Mouse (Mus musculus): ENCODE measurements around the gene Ddc. TPM values are rescaled to one million over a fixed set of nuclear protein-coding genes. Genes with fewer than 3 reads are reported as not detected.

The Ddc gene
- 1 to 10 TPM; 4.5 to 5.2 TPM for total RNA-seq (2021)

GRCm38 (mm10) chr11:11897645-11898357, at the start of gene Ddc:
Gene Ddc (minus strand): TSS chr11:11898144.
- DNase-seq (ENCODE audit: extremely low spot score in 1 of 2, low spot score in 2 of 2), result no peak
- intact Hi-C loops (cut with DNase I), result no loop called here

GRCm38 (mm10) chr11:11945766-11946165, 47.8 kb upstream of the Ddc start:
- DNase-seq (ENCODE audit: extremely low spot score in 1 of 2, low spot score in 2 of 2), result no peak
- intact Hi-C loops (cut with DNase I), result no loop called here

DNA sequence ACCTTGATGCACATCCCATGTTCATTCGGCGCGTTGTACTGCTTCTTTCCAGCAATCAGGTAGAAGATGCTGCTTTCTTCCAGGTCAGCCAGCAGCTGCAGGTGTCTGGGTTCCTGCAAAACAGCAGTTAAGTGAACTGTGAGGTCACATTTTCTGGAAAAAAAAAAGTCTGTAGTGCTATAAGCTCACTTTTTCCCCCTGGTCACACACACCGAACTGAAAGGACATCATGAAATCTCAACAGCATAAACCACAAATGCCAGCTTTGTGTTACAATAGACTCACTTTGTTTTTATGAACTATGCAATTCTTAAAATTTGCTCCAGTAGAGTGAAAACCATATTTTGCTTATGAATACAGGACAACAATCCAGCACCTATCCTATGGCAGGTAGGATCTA, 46.9 kb upstream of the Ddc start:
- intact Hi-C loops (cut with DNase I), result no loop called here
- no peak for DNase-seq (ENCODE audit: extremely low spot score in 1 of 2, low spot score in 2 of 2)

- intact Hi-C loops (cut with DNase I), result no loop called here
- DNase-seq (ENCODE audit: extremely low spot score in 1 of 2, low spot score in 2 of 2), result no peak
Measured at GRCm38 (mm10) chr11:11944082-11944349, 46.1 kb upstream of the Ddc start.

DNA sequence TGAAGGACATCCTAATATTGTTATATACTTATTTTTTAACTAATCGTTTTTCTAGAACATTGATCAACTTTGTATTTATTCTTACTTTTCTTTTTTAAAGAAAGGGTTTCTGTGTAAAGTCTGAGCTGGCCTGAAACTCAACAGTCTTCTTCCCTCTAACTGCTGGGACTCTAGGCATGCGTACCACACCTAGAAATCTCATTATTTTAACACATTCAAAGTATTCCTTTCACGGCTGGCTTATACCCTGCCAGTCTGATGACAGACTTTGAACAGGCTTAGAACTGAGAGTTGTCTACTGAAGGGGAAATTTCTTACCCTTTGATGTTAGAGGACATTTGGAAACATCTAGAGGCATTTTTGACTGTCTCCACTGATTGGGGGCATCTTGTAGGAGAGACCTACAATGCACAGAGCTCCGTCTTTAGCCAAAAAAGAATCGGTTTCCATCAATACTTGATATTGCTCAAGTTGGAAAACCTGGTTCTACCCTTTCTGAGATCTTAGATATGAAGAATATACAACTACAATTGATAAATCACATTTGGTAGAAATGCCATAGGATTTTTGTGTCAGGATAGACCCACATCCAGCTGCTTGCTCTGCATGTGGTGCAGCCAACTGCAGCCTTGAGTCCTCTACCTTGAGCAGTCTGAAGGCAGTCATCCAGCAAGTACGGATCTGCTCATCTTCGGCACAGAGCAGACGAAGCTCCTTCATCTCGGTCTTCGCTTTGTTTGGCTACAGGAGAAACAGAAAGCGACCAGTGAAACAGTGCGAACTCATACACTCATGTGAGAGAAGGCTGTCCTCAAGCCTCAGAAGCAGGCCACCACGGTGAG, 45.5 kb upstream of the Ddc start:
- DNase-seq (ENCODE audit: extremely low spot score in 1 of 2, low spot score in 2 of 2), result no peak
- intact Hi-C loops (cut with DNase I), result no loop called here

- no peak for DNase-seq (ENCODE audit: extremely low spot score in 1 of 2, low spot score in 2 of 2)
- intact Hi-C loops (cut with DNase I), result no loop called here
Measured at GRCm38 (mm10) chr11:11942320-11943217, 44.6 kb upstream of the Ddc start.

DNA sequence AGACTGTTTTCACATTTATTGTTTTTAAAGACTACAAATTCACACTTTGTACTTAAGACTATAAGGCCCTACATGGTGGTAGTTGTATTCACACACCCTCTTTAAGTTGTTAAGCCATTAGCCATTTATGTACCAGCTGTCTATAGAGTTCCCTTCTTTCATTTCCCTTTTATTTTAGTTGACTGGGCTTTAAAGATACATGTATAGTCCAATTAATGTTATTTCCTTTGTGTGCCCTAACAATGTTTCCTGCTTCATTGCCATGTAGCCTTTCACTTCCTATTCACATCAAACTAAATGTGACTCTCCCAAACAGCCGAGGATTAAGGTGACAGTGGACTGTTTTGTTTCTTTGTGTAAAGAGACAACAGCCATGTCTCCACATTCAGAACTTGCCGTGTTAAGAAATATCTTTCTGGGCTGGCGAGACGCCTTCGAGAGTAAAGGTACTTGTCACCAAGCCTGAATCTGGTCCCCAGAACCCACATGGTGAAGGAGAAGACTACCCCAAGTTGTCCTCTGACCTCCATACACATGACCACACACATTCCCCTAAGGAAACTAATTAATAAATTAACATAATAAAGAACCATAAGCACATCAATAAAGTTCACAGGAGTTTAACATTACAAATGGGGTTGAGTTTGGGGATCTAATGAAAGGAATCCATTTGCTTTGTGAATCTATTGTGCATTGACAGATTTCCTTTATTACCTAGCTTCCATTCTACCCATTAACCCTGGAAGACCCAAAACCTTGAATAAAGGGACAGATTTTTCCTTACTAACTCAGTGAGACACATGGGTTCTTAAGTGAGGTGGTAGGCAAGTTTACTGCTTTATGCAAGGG, 43.1 kb upstream of the Ddc start:
- no peak for DNase-seq (ENCODE audit: extremely low spot score in 1 of 2, low spot score in 2 of 2)
- intact Hi-C loops (cut with DNase I), result no loop called here

- DNase-seq (ENCODE audit: extremely low spot score in 1 of 2, low spot score in 2 of 2), result no peak
- intact Hi-C loops (cut with DNase I), result no loop called here
Measured at GRCm38 (mm10) chr11:11939611-11940010, 41.7 kb upstream of the Ddc start.

- intact Hi-C loops (cut with DNase I), result no loop called here
Measured at GRCm38 (mm10) chr11:11938591-11938990, 40.6 kb upstream of the Ddc start.

DNA sequence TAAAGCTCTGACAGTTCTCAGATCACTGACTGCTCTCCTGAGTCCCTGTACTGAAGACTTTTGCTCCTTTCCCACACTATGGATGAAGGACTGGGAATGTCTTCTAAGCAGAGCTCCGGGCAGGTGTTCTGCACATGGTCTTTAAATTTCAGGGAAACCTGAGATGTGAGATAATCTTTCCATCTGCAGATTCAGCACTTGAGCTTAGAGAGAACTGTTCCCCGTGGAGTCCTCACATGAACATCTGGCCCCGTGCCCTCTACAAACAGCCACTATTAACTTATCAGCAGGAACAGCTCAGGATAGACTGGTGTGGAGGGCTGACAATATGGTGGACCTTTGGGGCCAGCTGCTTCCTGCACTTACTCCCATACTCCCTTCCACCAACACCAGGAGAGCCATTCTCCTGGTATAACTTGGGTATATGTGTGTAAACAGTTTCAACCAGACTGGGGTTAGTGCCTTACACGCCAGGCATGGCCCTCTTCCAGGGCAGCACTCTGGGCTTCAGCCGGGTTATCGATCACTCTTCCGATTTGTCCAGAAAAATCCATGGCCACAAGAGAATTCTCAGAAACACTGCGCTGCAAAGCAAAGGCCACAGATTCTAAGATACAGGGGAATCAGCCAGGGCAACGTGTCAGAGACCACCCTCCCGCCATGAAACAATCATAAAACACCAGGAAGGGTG, 39.5 kb upstream of the Ddc start:
- no peak for DNase-seq (ENCODE audit: extremely low spot score in 1 of 2, low spot score in 2 of 2)
- intact Hi-C loops (cut with DNase I), result no loop called here

More at GRCm38 (mm10) chr11:11938591-11938990, 40.6 kb upstream of the Ddc start:
- DNase-seq (ENCODE audit: extremely low spot score in 1 of 2, low spot score in 2 of 2), result no peak

GRCm38 (mm10) chr11:11934808-11935207, 36.9 kb upstream of the Ddc start:
- intact Hi-C loops (cut with DNase I), result no loop called here

DNA sequence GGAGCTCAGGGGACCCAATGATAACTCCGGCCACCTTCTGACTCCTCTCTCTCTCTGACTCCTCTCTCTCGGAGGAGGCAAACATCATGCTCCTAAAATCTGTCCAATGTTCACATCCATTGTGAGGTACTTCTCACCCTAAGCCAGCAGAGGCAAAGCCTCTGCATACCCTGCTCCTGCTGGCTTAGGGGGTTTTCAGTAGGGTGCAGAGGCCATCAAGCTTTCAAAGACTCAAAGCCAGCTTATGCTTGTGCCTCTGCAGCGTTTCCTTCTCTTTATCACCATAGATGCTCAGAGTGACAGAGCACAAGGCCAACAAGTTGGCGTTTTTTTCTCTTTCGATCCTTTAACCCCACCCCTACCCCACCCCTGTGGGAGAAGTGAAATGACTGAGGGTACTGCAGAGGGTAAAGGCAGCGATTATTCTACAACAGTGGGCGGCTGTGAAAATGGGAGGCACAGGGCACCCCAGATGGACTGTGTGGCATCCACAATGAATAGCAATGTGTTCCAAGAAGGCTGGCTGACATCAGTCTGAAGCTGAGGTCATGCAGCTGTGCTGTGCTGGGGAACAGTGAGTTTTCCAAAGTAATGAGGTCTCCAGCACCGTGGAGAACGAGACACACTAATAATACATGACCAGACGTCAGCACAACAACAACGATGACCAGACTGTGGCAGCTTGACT, 34.3 kb upstream of the Ddc start:
- intact Hi-C loops (cut with DNase I), result no loop called here
- DNase-seq (ENCODE audit: extremely low spot score in 1 of 2, low spot score in 2 of 2), result no peak

More at GRCm38 (mm10) chr11:11934808-11935207, 36.9 kb upstream of the Ddc start:
- no peak for DNase-seq (ENCODE audit: extremely low spot score in 1 of 2, low spot score in 2 of 2)

DNA sequence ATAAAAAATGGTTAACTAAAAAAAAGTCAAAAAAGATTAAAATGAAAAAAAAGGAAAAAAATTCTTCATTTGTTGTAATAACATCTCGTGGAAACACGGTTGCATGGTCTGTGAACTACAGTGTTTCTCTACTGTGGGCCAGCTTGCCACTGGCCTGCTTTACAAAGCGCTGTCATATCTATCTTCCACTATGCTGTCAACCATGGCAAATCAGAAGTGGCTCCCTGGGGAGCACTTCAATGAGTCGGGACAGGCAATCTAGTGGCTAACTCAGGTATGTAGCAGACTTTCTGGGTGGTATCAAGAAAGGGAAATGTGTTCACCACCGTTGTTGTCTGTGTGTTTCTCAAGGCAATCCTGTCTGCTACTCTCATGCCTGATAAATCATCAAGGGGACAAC, 33.7 kb upstream of the Ddc start:
- intact Hi-C loops (cut with DNase I), result no loop called here
- no peak for DNase-seq (ENCODE audit: extremely low spot score in 1 of 2, low spot score in 2 of 2)

DNA sequence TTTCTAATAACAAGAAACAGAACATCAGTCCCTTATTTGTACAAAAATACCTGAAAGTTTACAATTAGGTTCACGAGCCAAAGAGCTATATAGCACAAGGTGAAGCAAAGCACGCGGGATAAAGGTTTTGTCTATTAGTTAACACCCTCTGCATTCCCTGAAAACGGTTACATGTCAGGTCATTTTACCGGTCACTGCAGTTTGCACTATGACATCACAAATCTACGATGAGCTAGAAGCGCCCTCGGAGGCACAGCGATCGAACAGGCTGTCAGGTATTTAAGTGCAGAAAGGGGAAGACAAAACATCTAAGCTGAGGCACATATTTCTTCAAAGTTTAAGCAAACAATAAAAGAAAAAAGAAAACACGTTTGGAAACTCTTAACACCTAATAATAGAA, 32.6 kb upstream of the Ddc start:
- no peak for DNase-seq (ENCODE audit: extremely low spot score in 1 of 2, low spot score in 2 of 2)
- intact Hi-C loops (cut with DNase I), result no loop called here

GRCm38 (mm10) chr11:11929059-11929458, 31.1 kb upstream of the Ddc start:
- DNase-seq (ENCODE audit: extremely low spot score in 1 of 2, low spot score in 2 of 2), result no peak
- intact Hi-C loops (cut with DNase I), result no loop called here

- intact Hi-C loops (cut with DNase I), result no loop called here
- no peak for DNase-seq (ENCODE audit: extremely low spot score in 1 of 2, low spot score in 2 of 2)
Measured at GRCm38 (mm10) chr11:11928586-11928985, 30.6 kb upstream of the Ddc start.

- intact Hi-C loops (cut with DNase I), result no loop called here
- no peak for DNase-seq (ENCODE audit: extremely low spot score in 1 of 2, low spot score in 2 of 2)
Measured at GRCm38 (mm10) chr11:11923900-11924299, 26.0 kb upstream of the Ddc start.

GRCm38 (mm10) chr11:11923345-11923744, 25.4 kb upstream of the Ddc start:
- DNase-seq (ENCODE audit: extremely low spot score in 1 of 2, low spot score in 2 of 2), result no peak
- intact Hi-C loops (cut with DNase I), result no loop called here
